Mouse (Mus musculus) liver, embryonic 14.5 days (tissue): ENCODE data around the gene Ndufab1.

Source experiments
- CTCF ChIP-seq: IDR thresholded peaks from 2 replicates; pipeline ENCODE4 v1.5.1; 2016; ENCODE audit warnings: antibody characterized with exemption, low read depth, control low read depth
- EP300 ChIP-seq: IDR thresholded peaks from 2 replicates; pipeline ENCODE4 v1.6.1; 2016; ENCODE audit warnings: antibody characterized with exemption, low read depth

DNA sequence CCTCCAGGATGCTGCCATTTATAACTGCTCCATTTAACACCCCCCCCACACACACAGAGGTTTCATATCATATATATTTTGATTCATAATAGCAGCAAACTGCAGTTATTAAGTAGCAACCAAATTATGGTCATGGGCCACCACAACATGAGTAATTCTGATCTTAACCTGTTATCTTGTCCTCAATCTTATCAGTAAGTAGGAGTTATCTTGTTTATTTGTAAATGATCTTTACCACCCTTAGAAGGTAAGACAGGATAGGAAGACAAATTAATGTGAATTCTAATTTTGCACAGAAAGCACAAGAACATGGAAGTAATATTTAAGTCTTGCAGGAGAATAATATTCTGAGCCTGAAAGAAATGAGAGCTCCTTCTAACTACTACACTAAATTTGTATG, 30.1 kb upstream of the Ndufab1 start:
- TF ChIP-seq CTCF, result no peak
- no peak for TF ChIP-seq EP300
